Mouse (Mus musculus) left cerebral cortex, adult 2 months (tissue): Measurements from ENCODE around the gene Hacd4. TPM values are rescaled to one million over a fixed set of nuclear protein-coding genes. Genes with fewer than 3 reads are reported as not detected.
"Not testable (repeated sequence)": the region's sequence is repeated elsewhere in the genome, so short reads cannot be mapped to it uniquely, and the experiment has no call there.

ENCODE experiments used
- DNase-seq, 2 experiments: peaks; one replicate each; pipeline ENCODE4 v3.0.0; 2021 to 2022; ENCODE audit warnings: low spot score in 2 of 2, mixed read lengths in 1 of 2; ENCODE audit errors: extremely low spot score in 1 of 2
- H3K27ac ChIP-seq: fragments of 200-600 bp; 2 replicates; pipeline ENCODE4 v1.8.1; 2022
- H3K4me3 ChIP-seq: fragments of 200-600 bp; 2 replicates; pipeline ENCODE4 v1.8.1; 2022
- CTCF ChIP-seq: fragments of 200-600 bp; IDR thresholded peaks from 2 replicates; pipeline ENCODE4 v1.8.1; 2022; ENCODE audit warnings: antibody characterized with exemption, mild to moderate bottlenecking, moderate library complexity
- intact Hi-C: fragments of 180-260 bp; cut with DNase I; formaldehyde crosslinking; loops from one replicate; pipeline ENCODE4 v1.15.1; 2025
- total RNA-seq, 2 experiments: library from RNA; stranded (reverse); gene quantifications; 2 replicates each; pipeline ENCODE4 v1.2.3; 2021

The Hacd4 gene
- total RNA-seq, 2 experiments from 2014 or later: 1.2 to 1.7 TPM

- DNase-seq: no peak
- Histone ChIP-seq H3K4me3 (no peak overlapping the region), H3K27ac (no peak overlapping the region)
- TF ChIP-seq CTCF: no peak
- intact Hi-C loops: no loop called here
These were observed 11.0 kb downstream of the Hacd4 start for GRCm38 (mm10) chr4:88427630-88428239.

DNA sequence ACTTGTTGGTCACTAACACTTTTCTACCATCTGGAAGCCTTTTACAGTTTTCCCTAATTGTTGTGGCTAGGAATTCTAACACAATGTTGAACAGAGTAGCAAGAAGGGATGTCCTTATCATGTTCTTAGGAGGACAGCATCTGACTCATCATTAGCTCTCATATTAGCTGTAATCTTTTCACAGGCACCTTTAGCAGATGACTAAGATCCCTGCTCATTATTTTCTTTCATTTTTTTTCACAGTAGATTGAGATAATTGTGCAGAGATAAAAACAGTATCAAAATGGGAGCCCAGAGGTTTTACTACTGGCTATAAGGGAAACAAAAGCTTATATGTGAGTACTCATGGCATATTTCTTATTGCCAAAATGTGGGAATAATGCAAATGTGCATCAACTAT lies 14.2 kb downstream of the Hacd4 start:
- Histone ChIP-seq H3K4me3 (no peak overlapping the region), H3K27ac (no peak overlapping the region)
- TF ChIP-seq CTCF: no peak
- DNase-seq: no peak
- intact Hi-C loops: no loop called here

GRCm38 (mm10) chr4:88419378-88419777 lies 19.4 kb downstream of the Hacd4 start:
- Histone ChIP-seq H3K27ac (no peak overlapping the region), H3K4me3 (no peak overlapping the region)
- intact Hi-C loops: no loop called here
- DNase-seq: no peak
- TF ChIP-seq CTCF: no peak

GRCm38 (mm10) chr4:88415017-88415416 lies 23.7 kb downstream of the Hacd4 start:
- H3K27ac ChIP-seq: no peak overlapping the region
- no peak overlapping the region for H3K4me3 ChIP-seq
- intact Hi-C loops: no loop called here
- TF ChIP-seq CTCF: no peak
- no peak for DNase-seq

DNA sequence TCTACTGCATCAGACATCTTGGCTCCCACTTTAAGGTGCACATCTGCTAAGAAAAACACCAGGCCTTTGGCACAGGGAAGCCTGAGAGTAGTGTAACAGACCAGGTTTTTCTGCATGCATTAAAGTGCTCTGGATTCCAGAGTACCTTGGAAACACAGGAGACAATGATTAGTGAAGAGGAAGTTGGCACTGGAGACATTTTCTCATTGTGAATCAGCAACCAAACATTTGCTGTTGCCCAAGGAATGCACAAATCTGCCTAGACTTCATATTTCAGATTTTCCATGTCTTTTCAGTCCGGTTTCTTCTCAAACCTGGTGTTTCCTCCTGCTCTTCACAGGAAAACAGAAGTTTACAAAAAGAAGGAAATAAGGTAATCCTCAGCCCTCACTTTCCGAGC lies 26.4 kb downstream of the Hacd4 start:
- intact Hi-C loops: no loop called here
- H3K4me3 ChIP-seq: no peak overlapping the region
- DNase-seq: no peak
- no peak for TF ChIP-seq CTCF
- no peak overlapping the region for H3K27ac ChIP-seq

- TF ChIP-seq CTCF: no peak
These were observed 29.4 kb downstream of the Hacd4 start for GRCm38 (mm10) chr4:88409279-88409678.

GRCm38 (mm10) chr4:88406887-88407696 lies 31.6 kb downstream of the Hacd4 start:
- intact Hi-C loops: no loop called here
- TF ChIP-seq CTCF: no peak
- DNase-seq: peak; percentile 19 to 37
- Histone ChIP-seq H3K4me3 (no peak overlapping the region), H3K27ac (no peak overlapping the region)

More at GRCm38 (mm10) chr4:88409279-88409678, 29.4 kb downstream of the Hacd4 start:
- no peak overlapping the region for H3K27ac ChIP-seq
- intact Hi-C loops: no loop called here
- no peak for DNase-seq
- no peak overlapping the region for H3K4me3 ChIP-seq

DNA sequence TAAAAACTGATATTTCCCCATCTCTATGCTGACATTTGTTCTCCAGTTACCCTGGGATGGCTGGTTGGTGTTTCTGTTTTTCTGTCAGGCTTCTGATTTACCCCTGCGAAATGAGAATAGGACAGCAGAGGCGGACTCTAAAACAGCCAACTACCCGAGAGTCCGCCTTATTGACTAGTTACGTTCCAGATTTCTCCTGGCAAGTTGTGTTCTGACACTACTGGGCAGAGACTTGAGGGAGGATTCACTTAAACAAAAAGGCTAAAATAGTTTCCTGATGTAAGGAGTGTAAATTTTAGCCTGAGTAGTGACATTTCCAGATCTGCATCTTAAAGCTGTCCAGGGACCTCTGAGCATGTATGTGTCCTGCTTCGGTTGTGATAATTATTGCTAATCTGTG lies 35.8 kb downstream of the Hacd4 start:
- intact Hi-C loops: loop anchor here (5.0 kb wide), 1 partner anchor 49 kb away; no protein-coding TSS in a partner anchor
- no peak overlapping the region for H3K4me3 ChIP-seq
- H3K27ac ChIP-seq: no peak overlapping the region
- DNase-seq: no peak
- no peak for TF ChIP-seq CTCF

DNA sequence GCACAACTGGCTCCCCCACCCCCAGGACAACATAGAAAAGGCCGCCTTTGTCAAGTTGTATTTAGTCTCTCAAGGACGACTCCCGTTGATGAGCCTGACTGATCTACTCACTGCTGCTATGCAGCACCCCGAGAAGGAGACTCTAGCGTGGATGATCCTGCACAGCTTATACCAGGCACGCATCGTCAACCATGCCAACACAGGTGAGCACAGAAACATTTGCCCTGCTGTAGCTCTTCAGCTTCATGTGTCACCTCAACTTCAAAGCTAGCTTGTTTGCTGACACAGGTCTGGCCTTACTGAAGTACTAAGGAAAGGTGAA lies 37.8 kb downstream of the Hacd4 start:
- DNase-seq: no peak
- intact Hi-C loops: loop anchor here (5.0 kb wide), 1 partner anchor 51 kb away; no protein-coding TSS in a partner anchor
- no peak overlapping the region for H3K4me3 ChIP-seq
- no peak overlapping the region for H3K27ac ChIP-seq
- no peak for TF ChIP-seq CTCF

DNA sequence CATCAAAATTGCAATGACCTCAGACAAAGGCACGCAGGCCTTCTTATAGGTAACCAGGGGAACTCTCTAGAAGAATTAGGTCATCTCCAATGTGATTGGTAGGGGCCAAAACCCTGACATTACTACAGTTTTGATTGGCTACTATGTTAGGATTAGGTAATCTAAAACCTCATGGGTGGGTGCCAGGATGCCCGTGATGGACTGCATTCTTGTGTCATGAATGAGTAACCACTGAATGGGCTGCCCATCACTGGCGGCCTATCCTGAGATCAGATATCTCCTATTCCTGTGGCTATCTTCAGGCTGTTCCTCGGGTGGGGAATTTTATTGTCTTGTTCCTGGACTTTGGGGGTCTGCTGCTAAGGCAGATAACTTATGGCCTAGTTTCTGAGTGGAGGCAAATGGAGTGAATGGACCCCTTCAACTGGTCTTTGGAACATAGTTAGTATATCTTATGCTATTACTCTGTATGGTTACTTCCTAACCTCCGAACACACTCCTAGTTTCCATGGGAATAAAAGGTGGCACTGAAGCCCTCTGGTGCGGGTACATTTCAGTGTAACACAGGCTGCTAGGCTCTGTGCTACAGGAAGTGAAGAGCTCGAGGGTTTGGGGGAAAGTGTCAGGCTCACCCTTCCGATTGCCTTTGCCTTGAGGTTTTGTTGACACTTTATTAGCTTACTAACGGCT lies 38.3 kb downstream of the Hacd4 start:
- no peak for TF ChIP-seq CTCF
- Histone ChIP-seq H3K27ac (no peak overlapping the region), H3K4me3 (no peak overlapping the region)
- DNase-seq: no peak
- intact Hi-C loops: loop anchor here (5.0 kb wide), 1 partner anchor 52 kb away; no protein-coding TSS in a partner anchor

- TF ChIP-seq CTCF: no peak
- DNase-seq: no peak
- intact Hi-C loops: loop anchor here (5.0 kb wide), 1 partner anchor 35 kb away; no protein-coding TSS in a partner anchor
- Histone ChIP-seq H3K4me3 (no peak overlapping the region), H3K27ac (no peak overlapping the region)
These were observed 41.7 kb downstream of the Hacd4 start for GRCm38 (mm10) chr4:88396995-88397521.

DNA sequence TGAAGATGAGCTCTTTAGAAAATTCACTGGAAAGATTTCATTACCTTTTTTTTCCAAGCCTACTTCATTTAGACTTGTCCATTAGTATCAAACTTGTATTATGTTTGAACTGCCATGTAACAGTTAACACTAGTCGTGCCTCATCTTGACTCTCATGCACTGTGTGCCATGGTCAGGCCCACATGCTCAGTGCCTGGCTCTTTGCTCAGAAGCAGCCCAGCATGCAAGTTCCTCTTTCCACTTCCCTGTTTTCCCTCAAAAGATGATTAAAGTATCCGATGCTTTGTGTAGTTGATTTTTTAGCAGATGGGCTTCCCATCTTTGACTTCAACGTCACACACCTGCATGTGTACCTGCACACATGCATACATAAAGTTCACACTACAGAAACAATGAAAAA lies 43.0 kb downstream of the Hacd4 start:
- intact Hi-C loops: loop anchor here (5.0 kb wide), 1 partner anchor 37 kb away; no protein-coding TSS in a partner anchor
- no peak for DNase-seq
- TF ChIP-seq CTCF: no peak
- Histone ChIP-seq H3K4me3 (no peak overlapping the region), H3K27ac (no peak overlapping the region)

GRCm38 (mm10) chr4:88390596-88390995 lies 48.1 kb downstream of the Hacd4 start:
- H3K4me3 ChIP-seq, intact Hi-C loops, DNase-seq, H3K27ac ChIP-seq: not testable (repeated sequence)
